Mouse (Mus musculus) forebrain, embryonic 12.5 days (tissue): Measurements from ENCODE around the gene Trmt5. TPM values are rescaled to one million over a fixed set of nuclear protein-coding genes. Genes with fewer than 3 reads are reported as not detected.
A peak's percentile ranks its signal among the peaks of the same experiment; 100 is the strongest.

Source experiments
- ATAC-seq: fragments of 200-750 bp; cut with Nextera tagmentation; 2 replicates; pipeline ENCODE4 v1.8.0; 2017; ENCODE audit warnings: moderate TSS enrichment; ENCODE audit not compliant: low FRiP score
- H3K27ac ChIP-seq: fragments of 300-500 bp; sonication (generic); 2 replicates; pipeline ENCODE4 v1.5.1; 2016; ENCODE audit warnings: mild to moderate bottlenecking
- H3K27me3 ChIP-seq: fragments of 300-500 bp; sonication (generic); 2 replicates; pipeline ENCODE4 v1.6.1; 2016; ENCODE audit warnings: mild to moderate bottlenecking
- H3K36me3 ChIP-seq: fragments of 300-500 bp; sonication (generic); replicated peaks from 2 replicates; pipeline ENCODE4 v1.6.1; 2016; ENCODE audit warnings: mild to moderate bottlenecking
- H3K4me1 ChIP-seq: fragments of 300-500 bp; sonication (generic); 2 replicates; pipeline ENCODE4 v1.6.1; 2016
- H3K4me2 ChIP-seq: fragments of 300-500 bp; sonication (generic); 2 replicates; pipeline ENCODE4 v1.6.1; 2016; ENCODE audit warnings: mild to moderate bottlenecking, moderate library complexity
- H3K4me3 ChIP-seq: fragments of 300-500 bp; sonication (generic); replicated peaks from 2 replicates; pipeline ENCODE4 v1.5.1; 2016; ENCODE audit warnings: mild to moderate bottlenecking
- H3K9ac ChIP-seq: fragments of 300-500 bp; sonication (generic); 2 replicates; pipeline ENCODE4 v1.6.1; 2016; ENCODE audit warnings: mild to moderate bottlenecking
- H3K9me3 ChIP-seq: fragments of 300-500 bp; sonication (generic); 2 replicates; pipeline ENCODE4 v1.6.1; 2016
- WGBS: fragments of 180-500 bp; shearing (Covaris S2); methylation state at CpG from one replicate; pipeline ENCODE4 v1.1.7; 2016; 5-methylcytosine and 5-hydroxymethylcytosine counted together
- polyA plus RNA-seq: library from polyadenylated mRNA; unstranded; fragments of >200 nt; fragmentation: Nextera tagmentation; extraction: Ambion mirVana; gene quantifications from 2 replicates; pipeline ENCODE4 v1.2.1, GENCODE M21; 2016

Trmt5 gene
- polyA plus RNA-seq, 1 experiment from 2014 or later = 16.0 TPM

DNA sequence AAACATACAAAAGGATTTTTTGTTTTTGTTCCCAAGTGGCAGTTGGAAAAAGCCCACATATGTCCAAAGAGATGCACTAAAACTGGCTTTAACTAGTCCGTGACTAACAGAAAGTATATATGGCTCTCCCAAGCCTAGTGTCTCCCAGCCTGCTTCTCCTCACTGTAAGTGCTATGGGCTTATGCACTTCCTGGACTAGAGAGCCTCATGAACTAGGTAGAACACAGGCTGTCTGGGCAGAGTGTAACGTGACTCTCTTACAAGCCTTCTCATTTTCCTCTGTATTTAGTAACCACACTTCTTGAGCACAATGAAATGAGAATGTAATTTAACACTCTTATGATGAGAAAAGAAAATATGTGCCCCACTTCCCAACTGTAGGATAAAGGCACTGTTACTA is 22.2 kb upstream of the Trmt5 start:
- Histone ChIP-seq H3K9me3 (no peaks in the 10 kb centered on the region), H3K4me1 (no peaks in the 10 kb centered on the region), H3K36me3 (no peaks in the 10 kb centered on the region), H3K9ac (no peak overlapping the region), H3K27ac (no peak overlapping the region), H3K4me3 (no peak overlapping the region), H3K4me2 (no peak overlapping the region), H3K27me3 (no peaks in the 10 kb centered on the region)
- no peak for ATAC-seq
- 91% methylated on average over 2 of the region's 2 CpGs for WGBS

DNA sequence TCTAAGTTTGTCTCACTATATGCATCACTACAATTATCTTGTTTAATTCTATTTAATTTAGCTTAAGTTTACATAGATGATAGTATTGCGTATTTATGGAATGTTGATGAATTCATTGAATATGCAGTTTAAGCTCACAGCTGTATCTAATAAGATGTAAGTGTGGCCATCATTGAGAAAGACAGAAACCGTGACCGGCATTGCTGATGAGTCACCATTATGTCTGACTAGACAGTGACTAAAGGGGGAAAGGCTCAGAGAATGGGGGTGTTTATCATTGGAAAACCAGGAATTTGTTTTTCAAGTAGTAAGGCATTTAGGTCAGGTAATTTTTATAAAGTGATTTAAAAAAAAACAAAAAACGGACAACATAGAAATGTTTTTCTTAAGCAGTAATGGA is 21.2 kb upstream of the Trmt5 start:
- ATAC-seq = no peak
- Histone ChIP-seq H3K9ac (no peak overlapping the region), H3K9me3 (no peaks in the 10 kb centered on the region), H3K4me1 (no peaks in the 10 kb centered on the region), H3K27me3 (no peaks in the 10 kb centered on the region), H3K27ac (no peak overlapping the region), H3K4me3 (no peak overlapping the region), H3K4me2 (no peak overlapping the region), H3K36me3 (no peaks in the 10 kb centered on the region)
- 91% methylated on average over 4 of the region's 4 CpGs for WGBS

DNA sequence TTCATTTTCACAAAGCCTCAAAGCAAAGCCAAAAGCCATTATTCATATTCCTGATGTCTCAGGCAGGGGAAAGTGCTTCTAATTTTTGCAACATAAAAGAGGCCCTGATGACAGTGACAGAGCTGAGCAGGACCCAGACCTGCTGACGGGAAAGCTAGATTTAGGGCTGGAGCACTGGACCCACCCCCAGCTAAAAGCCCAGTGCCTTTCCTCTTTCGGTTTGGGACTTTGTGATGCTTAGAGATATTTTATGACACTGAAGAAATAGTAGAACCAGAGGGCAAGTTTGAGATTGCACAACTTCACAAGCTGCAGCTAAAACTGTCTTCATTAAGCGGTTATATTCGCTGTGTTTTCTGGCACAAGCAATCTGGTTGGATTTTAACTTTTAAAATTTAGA is 18.1 kb upstream of the Trmt5 start:
- H3K27ac ChIP-seq = no peak overlapping the region
- ATAC-seq = no peak
- WGBS = 93% methylated on average over 4 of the region's 4 CpGs

DNA sequence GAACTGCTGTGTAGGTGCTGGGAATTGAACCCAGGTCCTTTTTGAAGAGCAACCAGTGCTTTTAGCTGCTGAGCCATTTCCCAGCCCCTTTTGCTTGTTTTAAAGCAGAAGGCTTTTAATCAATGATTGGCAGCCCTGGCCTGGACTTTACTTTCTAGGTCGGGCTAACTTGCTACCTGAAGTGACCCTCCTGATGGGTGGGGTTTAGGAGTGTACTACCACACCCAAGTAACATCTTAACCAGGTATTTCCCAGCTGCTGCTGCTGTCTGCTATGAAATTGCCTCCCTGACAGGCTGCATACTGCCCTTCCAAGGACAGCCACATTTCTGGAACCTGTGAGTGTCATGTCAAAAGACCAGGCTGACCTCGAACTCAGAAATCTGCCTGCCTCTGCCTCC is 14.0 kb upstream of the Trmt5 start:
- no peaks in the 10 kb centered on the region for H3K9me3 ChIP-seq
- WGBS = 87% methylated on average over 2 of the region's 2 CpGs
- no peak for ATAC-seq
- no peaks in the 10 kb centered on the region for H3K36me3 ChIP-seq
- no peaks in the 10 kb centered on the region; the same call in 1 of the 2 replicates for H3K4me1 ChIP-seq
- no peak overlapping the region for H3K4me2 ChIP-seq
- H3K27ac ChIP-seq = no peak overlapping the region
- no peak overlapping the region for H3K9ac ChIP-seq
- H3K27me3 ChIP-seq = no peaks in the 10 kb centered on the region
- no peak overlapping the region for H3K4me3 ChIP-seq

More for the DNA sequence above, 18.1 kb upstream of the Trmt5 start:
- H3K4me2 ChIP-seq = no peak overlapping the region
- H3K4me1 ChIP-seq = no peaks in the 10 kb centered on the region
- H3K9me3 ChIP-seq = no peaks in the 10 kb centered on the region
- no peak overlapping the region for H3K9ac ChIP-seq
- H3K27me3 ChIP-seq = no peaks in the 10 kb centered on the region
- no peak overlapping the region for H3K4me3 ChIP-seq
- H3K36me3 ChIP-seq = no peaks in the 10 kb centered on the region

DNA sequence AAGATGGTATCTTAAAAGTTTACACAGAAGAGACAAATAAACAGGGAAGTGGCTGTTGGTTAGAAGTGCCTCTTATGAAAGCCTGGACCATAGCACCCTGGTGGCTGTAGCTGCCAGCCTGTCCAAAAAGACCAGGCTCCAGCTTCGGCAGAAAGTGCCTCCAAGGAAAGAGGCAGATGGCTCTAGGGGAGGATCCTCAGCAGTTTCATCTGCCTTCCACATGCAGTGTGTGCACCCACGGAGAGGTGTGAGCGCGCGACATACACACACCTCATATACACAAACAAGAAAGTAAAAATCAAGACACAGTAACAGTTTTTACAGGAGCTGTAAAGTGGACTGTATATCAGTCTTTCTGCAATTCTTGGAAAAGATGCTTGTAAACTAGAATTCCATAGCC is 12.1 kb upstream of the Trmt5 start:
- no peak overlapping the region for H3K9ac ChIP-seq
- H3K27me3 ChIP-seq = no peaks in the 10 kb centered on the region
- H3K36me3 ChIP-seq = peaks cover 7% of the 10 kb centered on the region; the same call in 1 of the 2 replicates
- no peak overlapping the region for H3K4me2 ChIP-seq
- no peaks in the 10 kb centered on the region for H3K9me3 ChIP-seq
- 91% methylated on average over 5 of the region's 5 CpGs for WGBS
- no peak overlapping the region for H3K4me3 ChIP-seq
- H3K27ac ChIP-seq = no peak overlapping the region
- no peaks in the 10 kb centered on the region; the same call in 1 of the 2 replicates for H3K4me1 ChIP-seq
- no peak for ATAC-seq

DNA sequence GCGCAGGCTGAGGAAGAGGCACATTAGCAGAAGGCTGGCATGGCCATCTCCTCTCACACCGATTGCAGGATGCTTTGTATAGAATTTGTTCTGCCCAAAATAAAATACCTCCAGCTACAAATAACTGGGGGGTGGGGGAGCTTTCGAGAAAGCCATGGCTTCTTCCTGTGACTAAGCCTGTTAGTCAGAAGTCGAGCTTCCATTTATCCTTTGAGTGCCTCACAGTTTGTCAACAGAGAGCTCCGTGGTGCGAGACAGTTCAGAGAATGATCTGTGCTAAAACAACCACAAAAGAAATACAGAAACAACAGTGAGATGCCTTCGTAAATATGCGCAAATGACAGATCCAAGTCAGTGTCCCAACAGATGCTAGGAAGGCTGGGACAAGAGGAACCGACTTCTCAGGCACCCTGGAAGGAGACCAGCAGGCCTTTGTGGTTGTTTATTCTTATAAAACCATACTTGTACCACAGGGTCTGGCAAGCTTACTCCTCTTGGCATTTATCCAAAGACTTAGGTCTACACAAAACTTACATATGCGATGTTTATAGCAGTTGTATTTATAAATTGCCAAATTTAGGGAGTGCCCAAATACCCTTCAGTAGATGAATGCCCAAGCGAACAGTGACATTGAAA is 9.1 kb upstream of the Trmt5 start:
- Histone ChIP-seq H3K4me1 (no peaks in the 10 kb centered on the region; the same call in 1 of the 2 replicates), H3K4me3 (no peak overlapping the region), H3K36me3 (peaks cover 7% of the 10 kb centered on the region; the same call in 1 of the 2 replicates), H3K4me2 (no peak overlapping the region), H3K9ac (no peak overlapping the region), H3K27me3 (no peaks in the 10 kb centered on the region), H3K27ac (no peak overlapping the region), H3K9me3 (no peaks in the 10 kb centered on the region)
- ATAC-seq = no peak
- WGBS = 88% methylated on average over 11 of the region's 11 CpGs

DNA sequence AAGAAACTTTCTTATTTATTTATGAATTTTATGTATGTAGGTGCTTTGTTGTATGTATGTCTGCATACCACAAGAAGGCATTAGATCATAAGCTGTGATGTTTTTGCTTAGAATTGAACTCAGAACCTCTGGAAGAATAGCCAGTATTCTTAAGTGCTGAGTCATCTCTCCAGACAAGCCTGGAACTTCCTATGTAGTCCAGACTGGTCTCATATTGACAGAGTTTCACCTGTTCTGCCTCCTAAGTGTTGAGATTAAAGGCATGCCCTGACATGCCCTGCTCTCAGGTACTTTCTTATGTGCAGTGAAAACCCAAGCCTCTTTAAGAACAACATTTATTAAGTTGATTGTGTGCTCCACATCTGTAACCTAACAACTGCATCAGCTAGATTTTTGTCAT is 8.4 kb upstream of the Trmt5 start:
- H3K9ac ChIP-seq = no peak overlapping the region
- no peak overlapping the region for H3K4me3 ChIP-seq
- no peaks in the 10 kb centered on the region for H3K9me3 ChIP-seq
- no peak for ATAC-seq
- H3K4me2 ChIP-seq = no peak overlapping the region
- no peak overlapping the region for H3K27ac ChIP-seq
- H3K4me1 ChIP-seq = no peaks in the 10 kb centered on the region; the same call in 1 of the 2 replicates
- H3K27me3 ChIP-seq = no peaks in the 10 kb centered on the region
- peaks cover 7% of the 10 kb centered on the region; the same call in 1 of the 2 replicates for H3K36me3 ChIP-seq

DNA sequence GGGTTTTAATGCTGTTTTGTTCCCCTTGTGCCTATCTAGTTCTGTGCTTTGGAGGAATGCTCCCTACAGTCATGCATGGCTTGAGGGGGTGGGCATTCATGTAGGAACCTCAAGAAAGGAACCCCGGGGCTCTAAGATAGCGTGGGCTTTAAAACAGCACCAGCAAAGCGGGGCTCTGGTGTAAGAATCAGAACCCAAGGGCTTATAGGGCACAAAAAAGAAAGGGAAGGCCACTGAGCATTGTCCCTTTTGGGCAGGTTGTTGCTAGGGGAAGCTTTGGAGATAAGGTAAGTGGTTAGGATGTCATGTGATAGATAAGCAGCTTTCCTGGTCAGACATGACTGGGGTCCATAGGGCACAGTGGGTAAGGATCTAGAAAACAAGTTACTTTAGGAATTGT is 2.1 kb upstream of the Trmt5 start:
- Histone ChIP-seq H3K4me2 (no peak overlapping the region), H3K4me3 (no peak overlapping the region), H3K27ac (no peak overlapping the region), H3K9me3 (no peaks in the 10 kb centered on the region), H3K27me3 (no peaks in the 10 kb centered on the region), H3K36me3 (no peaks in the 10 kb centered on the region; the same call in none of the 2 replicates), H3K9ac (no peak overlapping the region), H3K4me1 (peaks cover 14% of the 10 kb centered on the region)
- WGBS = 96% methylated on average over 3 of the region's 3 CpGs
- no peak for ATAC-seq

DNA sequence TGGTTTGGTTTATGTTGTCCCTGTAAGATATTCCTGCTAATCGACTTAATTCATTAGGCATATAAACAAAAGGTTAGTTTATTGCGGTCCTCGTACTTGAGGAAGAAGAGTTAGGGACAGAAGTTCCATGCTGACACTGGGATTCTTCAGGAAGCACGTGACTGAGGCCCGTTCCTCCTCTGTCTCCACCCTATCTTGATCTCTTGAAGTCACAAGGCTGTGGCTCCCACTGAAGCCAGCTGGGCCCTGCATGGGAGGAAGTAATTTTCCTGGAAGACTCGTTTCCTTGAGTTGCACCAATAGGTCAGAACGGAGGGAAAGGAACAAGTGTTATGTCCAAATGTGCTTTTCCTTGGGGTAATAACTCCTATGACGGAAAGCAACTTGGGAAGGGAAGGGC is 1.1 kb upstream of the Trmt5 start:
- no peaks in the 10 kb centered on the region for H3K27me3 ChIP-seq
- no peak overlapping the region for H3K27ac ChIP-seq
- H3K36me3 ChIP-seq = no peaks in the 10 kb centered on the region; the same call in none of the 2 replicates
- peaks cover 14% of the 10 kb centered on the region for H3K4me1 ChIP-seq
- ATAC-seq = no peak
- H3K9ac ChIP-seq = no peak overlapping the region
- WGBS = 80% methylated on average over 8 of the region's 8 CpGs
- no peaks in the 10 kb centered on the region for H3K9me3 ChIP-seq
- H3K4me2 ChIP-seq = peak overlapping the region; percentile 66
- peak overlapping the region; percentile 74 for H3K4me3 ChIP-seq

DNA sequence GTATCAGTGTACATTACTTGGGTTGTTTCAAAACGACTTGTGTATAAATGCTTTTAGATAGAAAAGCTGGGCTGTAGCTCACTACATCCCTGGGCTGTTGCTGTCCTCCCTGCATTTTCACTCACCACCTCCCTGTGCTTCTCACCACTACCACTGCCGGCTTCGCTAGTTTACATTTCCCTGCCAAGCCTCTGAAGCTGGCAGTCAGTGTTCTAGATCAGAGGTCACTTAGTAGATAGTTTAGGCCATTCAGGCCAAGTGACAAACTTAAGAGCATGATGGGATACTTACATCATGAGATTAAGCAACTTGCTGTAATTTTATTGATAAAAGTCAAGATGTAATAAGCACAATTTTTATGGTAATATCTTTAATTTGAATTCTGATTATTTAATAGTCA is 11.6 kb downstream of the Trmt5 start:
- no peak for ATAC-seq
- Histone ChIP-seq H3K4me3 (no peak overlapping the region), H3K4me2 (no peak overlapping the region), H3K27me3 (no peaks in the 10 kb centered on the region), H3K9ac (no peak overlapping the region), H3K4me1 (no peaks in the 10 kb centered on the region), H3K27ac (no peak overlapping the region), H3K9me3 (no peaks in the 10 kb centered on the region), H3K36me3 (peaks cover 46% of the 10 kb centered on the region)
- 96% methylated on average over 3 of the region's 3 CpGs for WGBS

DNA sequence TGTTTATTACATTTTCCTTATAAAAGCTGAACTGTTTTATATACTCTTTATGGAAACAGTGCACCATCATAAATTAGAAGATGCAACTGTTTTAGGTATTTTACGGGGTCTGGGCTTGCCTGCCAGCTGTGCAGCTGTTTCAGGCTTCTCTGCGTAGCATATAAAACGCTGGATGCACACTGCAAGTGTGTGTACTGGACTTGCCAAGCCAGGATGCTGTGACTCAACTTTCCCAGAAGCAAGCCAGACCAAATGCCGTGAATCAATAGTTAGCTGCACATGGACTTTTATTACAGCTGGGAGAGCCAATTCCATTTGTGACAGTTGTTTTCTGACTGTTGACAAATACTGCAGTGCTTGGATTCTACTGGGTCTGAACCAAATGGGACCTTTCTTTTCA is 16.6 kb downstream of the Trmt5 start:
- no peak overlapping the region for H3K4me3 ChIP-seq
- WGBS = 93% methylated on average over 4 of the region's 4 CpGs

DNA sequence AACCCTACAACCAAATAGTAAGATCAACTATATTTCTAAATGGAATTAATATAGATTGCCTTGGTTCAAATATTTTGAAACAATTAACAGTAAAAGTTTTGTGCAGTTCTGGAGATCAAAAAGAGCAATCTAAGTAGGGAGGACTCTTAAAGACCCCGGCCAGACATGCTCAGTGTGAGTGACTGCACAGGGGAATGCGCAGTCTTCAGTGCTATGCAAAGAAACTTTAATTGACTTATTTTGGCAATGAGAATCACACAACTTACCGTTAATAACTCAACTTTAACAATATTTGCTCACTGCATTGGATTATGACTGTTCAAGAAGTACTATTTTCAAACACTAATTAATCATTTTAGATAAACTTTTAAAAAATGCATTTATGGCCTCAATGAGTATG is 17.0 kb downstream of the Trmt5 start:
- no peak overlapping the region for H3K9ac ChIP-seq

More for the DNA sequence above, 16.6 kb downstream of the Trmt5 start:
- Histone ChIP-seq H3K9ac (no peak overlapping the region), H3K27me3 (no peaks in the 10 kb centered on the region), H3K9me3 (no peaks in the 10 kb centered on the region), H3K4me1 (no peaks in the 10 kb centered on the region), H3K4me2 (no peak overlapping the region), H3K27ac (no peak overlapping the region), H3K36me3 (peaks cover 9% of the 10 kb centered on the region; the same call in 1 of the 2 replicates)
- no peak for ATAC-seq

DNA sequence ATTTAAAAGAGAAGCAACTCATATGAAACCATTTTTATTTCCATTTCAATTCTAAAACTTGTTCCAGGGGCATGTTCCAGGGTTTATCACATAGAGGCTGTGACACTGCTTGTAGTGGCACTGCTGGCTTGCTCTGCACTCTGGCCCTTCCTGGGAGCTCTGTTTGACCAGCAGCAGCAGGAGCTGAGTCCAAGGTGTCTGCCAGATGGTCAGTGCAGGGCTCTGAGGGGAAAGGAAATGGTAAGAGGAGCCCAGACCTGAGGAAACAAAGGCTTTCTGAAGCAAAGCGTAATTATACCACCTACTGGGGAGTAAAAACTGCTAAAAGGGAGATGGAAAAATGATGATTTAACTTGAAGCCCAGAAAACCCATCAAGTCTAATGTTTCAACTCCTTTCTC is 18.0 kb downstream of the Trmt5 start:
- no peak overlapping the region for H3K27ac ChIP-seq
- WGBS = 75% methylated on average over 1 of the region's 1 CpGs
- H3K27me3 ChIP-seq = no peaks in the 10 kb centered on the region
- no peak overlapping the region for H3K4me3 ChIP-seq
- no peaks in the 10 kb centered on the region for H3K4me1 ChIP-seq
- ATAC-seq = no peak
- no peak overlapping the region for H3K4me2 ChIP-seq
- no peak overlapping the region for H3K9ac ChIP-seq
- no peaks in the 10 kb centered on the region; the same call in 1 of the 2 replicates for H3K36me3 ChIP-seq
- no peaks in the 10 kb centered on the region for H3K9me3 ChIP-seq

More for the DNA sequence above, 17.0 kb downstream of the Trmt5 start:
- H3K4me3 ChIP-seq = no peak overlapping the region
- H3K36me3 ChIP-seq = peaks cover 5% of the 10 kb centered on the region; the same call in 1 of the 2 replicates
- no peak for ATAC-seq
- no peaks in the 10 kb centered on the region for H3K9me3 ChIP-seq
- H3K27ac ChIP-seq = no peak overlapping the region
- H3K27me3 ChIP-seq = no peaks in the 10 kb centered on the region
- H3K4me1 ChIP-seq = no peaks in the 10 kb centered on the region
- H3K4me2 ChIP-seq = no peak overlapping the region
- 91% methylated on average over 3 of the region's 3 CpGs for WGBS
